Mouse (Mus musculus): Measurements from ENCODE around the gene Camk2d. TPM values are rescaled to one million over a fixed set of nuclear protein-coding genes. Genes with fewer than 3 reads are reported as not detected.

Gene Camk2d
- total RNA-seq (2021), result 10 to 100 TPM; 84.5 to 99.0 TPM
- long read RNA-seq, experiment 1, full-length matches to known transcripts, result 22 of 62 reads
- long read RNA-seq, experiment 1, partial matches to known transcripts, result 6 of 62 reads
- long read RNA-seq, experiment 1, other reads (novel, unspliced or antisense), result 34 of 62 reads
- long read RNA-seq, experiment 2, full-length matches to known transcripts, result 27 of 86 reads
- long read RNA-seq, experiment 2, partial matches to known transcripts, result 11 of 86 reads
- long read RNA-seq, experiment 2, other reads (novel, unspliced or antisense), result 48 of 86 reads

- DNase-seq, result peak; percentile 98
- intact Hi-C loops (cut with DNase I; ENCODE audit: low total_unique reads), result loop anchor here (5.0 kb wide), 1 partner anchor 176 kb away; no protein-coding TSS in a partner anchor
These were observed at the start of gene Camk2d for GRCm38 (mm10) chr3:126596086-126596485. Gene Camk2d (plus strand): TSS chr3:126596302.

GRCm38 (mm10) chr3:126547941-126548340 is 48.2 kb upstream of the Camk2d start:
- DNase-seq, result no peak
- intact Hi-C loops (cut with DNase I; ENCODE audit: low total_unique reads), result no loop called here

GRCm38 (mm10) chr3:126563646-126564045 is 32.5 kb upstream of the Camk2d start:
- intact Hi-C loops (cut with DNase I; ENCODE audit: low total_unique reads), result no loop called here

GRCm38 (mm10) chr3:126570628-126571027 is 25.5 kb upstream of the Camk2d start:
- intact Hi-C loops (cut with DNase I; ENCODE audit: low total_unique reads), result no loop called here
- DNase-seq, result no peak

More at GRCm38 (mm10) chr3:126563646-126564045, 32.5 kb upstream of the Camk2d start:
- peak; percentile 7 for DNase-seq

- intact Hi-C loops (cut with DNase I; ENCODE audit: low total_unique reads), result no loop called here
- DNase-seq, result no peak
These were observed 23.2 kb upstream of the Camk2d start for GRCm38 (mm10) chr3:126572915-126573314.

GRCm38 (mm10) chr3:126575927-126576326 is 20.2 kb upstream of the Camk2d start:
- intact Hi-C loops (cut with DNase I; ENCODE audit: low total_unique reads), result no loop called here
- no peak for DNase-seq

GRCm38 (mm10) chr3:126586134-126586533 is 10.0 kb upstream of the Camk2d start:
- no peak for DNase-seq
- intact Hi-C loops (cut with DNase I; ENCODE audit: low total_unique reads), result no loop called here

- intact Hi-C loops (cut with DNase I; ENCODE audit: low total_unique reads), result no loop called here
- DNase-seq, result no peak
These were observed 8.6 kb upstream of the Camk2d start for GRCm38 (mm10) chr3:126587477-126587876.

- no peak for DNase-seq
- intact Hi-C loops (cut with DNase I; ENCODE audit: low total_unique reads), result no loop called here
These were observed 6.5 kb upstream of the Camk2d start for GRCm38 (mm10) chr3:126589556-126589955.

- DNase-seq, result no peak
- intact Hi-C loops (cut with DNase I; ENCODE audit: low total_unique reads), result loop anchor here (5.0 kb wide), 1 partner anchor 177 kb away; no protein-coding TSS in a partner anchor
These were observed 646 bp upstream of the Camk2d start for GRCm38 (mm10) chr3:126595456-126595855.

GRCm38 (mm10) chr3:126596491-126597160 is 524 bp downstream of the Camk2d start:
- intact Hi-C loops (cut with DNase I; ENCODE audit: low total_unique reads), result loop anchor here (5.0 kb wide), 1 partner anchor 176 kb away; no protein-coding TSS in a partner anchor
- peak; percentile 91 for DNase-seq

- intact Hi-C loops (cut with DNase I; ENCODE audit: low total_unique reads), result loop anchor here (5.0 kb wide), 1 partner anchor 175 kb away; no protein-coding TSS in a partner anchor
- peak; percentile 87 for DNase-seq
These were observed 1.1 kb downstream of the Camk2d start for GRCm38 (mm10) chr3:126597161-126597595.

GRCm38 (mm10) chr3:126597596-126598328 is 1.7 kb downstream of the Camk2d start:
- intact Hi-C loops (cut with DNase I; ENCODE audit: low total_unique reads), result loop anchor here (5.0 kb wide), 1 partner anchor 175 kb away; no protein-coding TSS in a partner anchor
- peak; percentile 10 for DNase-seq

GRCm38 (mm10) chr3:126598329-126598676 is 2.2 kb downstream of the Camk2d start:
- no peak for DNase-seq
- intact Hi-C loops (cut with DNase I; ENCODE audit: low total_unique reads), result loop anchor here (5.0 kb wide), 1 partner anchor 174 kb away; no protein-coding TSS in a partner anchor

GRCm38 (mm10) chr3:126598881-126599280 is 2.8 kb downstream of the Camk2d start:
- no peak for DNase-seq
- intact Hi-C loops (cut with DNase I; ENCODE audit: low total_unique reads), result loop anchor here (5.0 kb wide), 1 partner anchor 173 kb away; no protein-coding TSS in a partner anchor

GRCm38 (mm10) chr3:126599335-126599734 is 3.2 kb downstream of the Camk2d start:
- intact Hi-C loops (cut with DNase I; ENCODE audit: low total_unique reads), result loop anchor here (5.0 kb wide), 1 partner anchor 173 kb away; no protein-coding TSS in a partner anchor
- no peak for DNase-seq

- DNase-seq, result no peak
- intact Hi-C loops (cut with DNase I; ENCODE audit: low total_unique reads), result loop anchor here (5.0 kb wide), 1 partner anchor 172 kb away; no protein-coding TSS in a partner anchor
These were observed 3.8 kb downstream of the Camk2d start for GRCm38 (mm10) chr3:126599936-126600335.

GRCm38 (mm10) chr3:126602772-126603171 is 6.7 kb downstream of the Camk2d start:
- intact Hi-C loops (cut with DNase I; ENCODE audit: low total_unique reads), result no loop called here
- no peak for DNase-seq

GRCm38 (mm10) chr3:126604656-126605434 is 8.7 kb downstream of the Camk2d start:
- DNase-seq, result no peak
- intact Hi-C loops (cut with DNase I; ENCODE audit: low total_unique reads), result no loop called here
